Mouse (Mus musculus) stomach, postnatal 0 days (tissue): ENCODE measurements at regions not wholly inside any gene's neighbourhood (a gene's known extent, or its start where the extent isn't known, plus 50 kb on each side); places are given as distances from the start of the nearest gene placed in this dataset.

Experiments
- CTCF ChIP-seq: IDR thresholded peaks from 2 replicates; pipeline ENCODE4 v1.5.1; 2016; ENCODE audit warnings: antibody characterized with exemption, low read depth, mild to moderate bottlenecking, moderate library complexity
- EP300 ChIP-seq: optimal IDR thresholded peaks from 2 replicates; pipeline ENCODE3; 2016; ENCODE audit warnings: antibody characterized with exemption

DNA sequence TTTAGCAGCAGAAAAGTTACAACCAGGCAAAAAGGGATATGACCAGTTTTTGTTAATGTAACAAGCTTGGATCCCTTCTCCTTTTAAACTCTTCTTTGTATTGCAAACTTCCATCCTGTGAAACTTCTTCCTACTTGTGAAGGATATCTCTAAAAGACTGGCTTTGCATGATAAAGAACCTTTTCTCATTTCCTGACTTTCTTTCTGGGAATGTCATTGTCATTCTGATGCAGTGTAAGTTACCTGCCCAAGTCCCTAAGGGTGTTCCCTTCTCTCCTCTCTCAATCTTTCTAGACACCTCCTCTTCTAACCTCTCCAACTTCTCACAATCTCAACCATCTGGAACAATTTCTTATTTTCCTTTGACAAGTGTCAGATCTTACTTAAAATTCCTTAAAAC, 874.0 kb upstream of the Mms22l start:
- TF ChIP-seq CTCF (no peak), EP300 (no peak)
